Mouse (Mus musculus): Measurements from ENCODE around the gene Zfp524. TPM values are rescaled to one million over a fixed set of nuclear protein-coding genes. Genes with fewer than 3 reads are reported as not detected.
A peak's percentile ranks its signal among the peaks of the same experiment; 100 is the strongest.

The Zfp524 gene
- total and polyA plus RNA-seq, 3 experiments, result 2.3 to 8.4 (median 4.4) TPM

GRCm38 (mm10) chr7:5061774-5062359 lies 47.7 kb downstream of the Zfp524 start, which contains the start of gene U2af2:
TSS of gene U2af2 (plus strand) at chr7:5062143.
- Histone ChIP-seq H3K36me3 (replicated peaks in 1 of 2; ENCODE audit: control insufficient read depth in 1 of 2, insufficient read depth in 1 of 2, low read length in 1 of 2) (peaks cover 11 to 30% of the 10 kb centered on the region in 2 experiments), H3K9ac (ENCODE audit: insufficient read depth, low read depth) (peak within 1 kb of the TSS; percentile 99), H3K79me2 (replicated peaks; ENCODE audit: control insufficient read depth, extremely low read depth, insufficient read depth, poor library complexity, severe bottlenecking) (peaks cover 42% of the 10 kb centered on the region), H3K4me2 (ENCODE audit: insufficient read depth, low read depth, poor library complexity, severe bottlenecking) (peak within 1 kb of the TSS; percentile 80; the same call in 1 of the 2 replicates), H3K4me3 (replicated peaks in 1 of 3; ENCODE audit: low read depth in 2 of 3, low read length in 2 of 3, poor library complexity in 1 of 3) (peak within 1 kb of the TSS; percentile 67 to 90 (median 73)), H3K27me3 (replicated peaks) (no peaks in the 10 kb centered on the region), H3K4me1 (ENCODE audit: control insufficient read depth in 1 of 2, insufficient read depth in 2 of 2) (peaks cover 2 to 54% of the 10 kb centered on the region in 2 experiments; a peak in 3 of 4 replicates), H3K9me3 (replicated peaks; ENCODE audit: low read length) (no peaks in the 10 kb centered on the region), H3K27ac (ENCODE audit: insufficient read depth, low read depth) (peak within 1 kb of the TSS; percentile 90)
- in situ Hi-C loops (cut with MboI; ENCODE audit: low pct_ligation_motif_present, low pct_unique_long_range_greater_than_20kb, low sequenced_read_pairs) (loop anchor here (5.0 kb wide), 1 partner anchor 65 kb away; the partner anchor contains the start of gene Rasl2-9), dilution Hi-C loops (cut with MboI; ENCODE audit: extremely low pct_ligation_motif_present, extremely low pct_unique_long_range_greater_than_20kb, low sequenced_read_pairs) (no loop called here)
- DNase-seq (ENCODE audit: extremely low read depth), result peak; percentile 85
- TF ChIP-seq MXI1 (IDR thresholded peaks at IDR 0.05; ENCODE audit: low read depth, low read length) (no peak), CTCF (conservative IDR thresholded peaks at IDR 0.05 in 1 of 2, IDR thresholded peaks at IDR 0.05 in 1 of 2; ENCODE audit: low read depth in 2 of 2, low read length in 2 of 2) (no peak), SIN3A (IDR thresholded peaks at IDR 0.05; ENCODE audit: low read length) (no peak; the same call in 1 of the 2 replicates), USF2 (conservative IDR thresholded peaks at IDR 0.05; ENCODE audit: low read depth, low read length) (no peak), HCFC1 (IDR thresholded peaks at IDR 0.05; ENCODE audit: low read depth, low read length) (no peak), SMC3 (IDR thresholded peaks at IDR 0.05; ENCODE audit: low read depth, low read length) (no peak), KAT2A (IDR thresholded peaks at IDR 0.05; ENCODE audit: insufficient replicate concordance, low read length) (no peak), ZNF384 (IDR thresholded peaks at IDR 0.05; ENCODE audit: low read depth, low read length) (no peak), NRF1 (IDR thresholded peaks at IDR 0.05; ENCODE audit: low read depth, low read length) (no peak), IRF4 (IDR thresholded peaks at IDR 0.05; ENCODE audit: low read depth, low read length) (no peak), MAX (IDR thresholded peaks at IDR 0.05; ENCODE audit: low read length) (no peak), ELF1 (IDR thresholded peaks at IDR 0.05; ENCODE audit: low read depth, low read length) (no peak; the same call in 1 of the 2 replicates), TCF12 (IDR thresholded peaks at IDR 0.05; ENCODE audit: low read depth, low read length) (peak; percentile 43), POLR2AphosphoS2 (IDR thresholded peaks at IDR 0.05; ENCODE audit: low read depth, low read length) (0 out of 2 replicates have a peak, but pooled peaks have one; percentile 81), UBTF (IDR thresholded peaks at IDR 0.05; ENCODE audit: low read depth, low read length) (no peak), E2F4 (IDR thresholded peaks at IDR 0.05; ENCODE audit: insufficient replicate concordance, low read depth, low read length) (no peak), JUND (conservative IDR thresholded peaks at IDR 0.05; ENCODE audit: low read depth, low read length) (no peak), ZC3H11A (IDR thresholded peaks at IDR 0.05; ENCODE audit: low read depth, low read length) (no peak), ZMIZ1 (IDR thresholded peaks at IDR 0.05; ENCODE audit: low read depth, low read length) (peak; percentile 82), CHD1 (IDR thresholded peaks at IDR 0.05; ENCODE audit: low read depth, low read length) (no peak; the same call in 1 of the 2 replicates), POLR2A (IDR thresholded peaks at IDR 0.05; ENCODE audit: low read depth, low read length) (peak; percentile 72), RCOR1 (conservative IDR thresholded peaks at IDR 0.05; ENCODE audit: low read depth, low read length) (no peak), USF1 (IDR thresholded peaks at IDR 0.05; ENCODE audit: low read depth, low read length) (no peak), GABPA (IDR thresholded peaks at IDR 0.05; ENCODE audit: insufficient replicate concordance, low read depth, low read length) (no peak), ZKSCAN1 (IDR thresholded peaks at IDR 0.05; ENCODE audit: borderline replicate concordance, low read depth, low read length) (no peak), PAX5 (IDR thresholded peaks at IDR 0.05; ENCODE audit: low read length) (no peak), RAD21 (IDR thresholded peaks at IDR 0.05; ENCODE audit: low read depth, low read length) (no peak), CHD2 (IDR thresholded peaks at IDR 0.05; ENCODE audit: low read length) (no peak), MAFK (IDR thresholded peaks at IDR 0.05; ENCODE audit: insufficient replicate concordance, low read length) (no peak), EP300 (IDR thresholded peaks at IDR 0.05; ENCODE audit: low read length) (no peak), MAZ (IDR thresholded peaks at IDR 0.05; ENCODE audit: low read depth, low read length) (peak; percentile 53), ETS1 (conservative IDR thresholded peaks at IDR 0.05; ENCODE audit: low read depth, low read length) (no peak), MEF2A (IDR thresholded peaks at IDR 0.05; ENCODE audit: borderline replicate concordance, low read depth, low read length) (no peak), NELFE (IDR thresholded peaks at IDR 0.05; ENCODE audit: low read depth, low read length) (peak; percentile 73), BHLHE40 (IDR thresholded peaks at IDR 0.05; ENCODE audit: low read depth, low read length) (no peak), MYC (IDR thresholded peaks at IDR 0.05; ENCODE audit: low read depth, low read length) (no peak), JUN (IDR thresholded peaks at IDR 0.05; ENCODE audit: insufficient read depth, low read depth, low read length) (no peak), TBP (conservative IDR thresholded peaks at IDR 0.05; ENCODE audit: low read depth, low read length) (no peak)
